Mouse (Mus musculus) neural tube, embryonic 12.5 days (tissue): Measurements from ENCODE around the gene Sbf2. TPM values are rescaled to one million over a fixed set of nuclear protein-coding genes. Genes with fewer than 3 reads are reported as not detected.

Source experiments
- ATAC-seq: fragments of 200-750 bp; cut with Nextera tagmentation; 2 replicates; pipeline ENCODE4 v1.8.0; 2017; ENCODE audit warnings: low read depth, mild to moderate bottlenecking, moderate TSS enrichment, moderate library complexity; ENCODE audit not compliant: low FRiP score
- H3K27ac ChIP-seq: fragments of 300-500 bp; sonication (generic); 2 replicates; pipeline ENCODE4 v1.5.1; 2016
- H3K27me3 ChIP-seq: fragments of 300-500 bp; sonication (generic); replicated peaks from 2 replicates; pipeline ENCODE4 v1.6.1; 2016; ENCODE audit warnings: mild to moderate bottlenecking
- H3K36me3 ChIP-seq: fragments of 300-500 bp; sonication (generic); 2 replicates; pipeline ENCODE4 v1.6.1; 2016; ENCODE audit warnings: mild to moderate bottlenecking
- H3K4me1 ChIP-seq: fragments of 300-500 bp; sonication (generic); 2 replicates; pipeline ENCODE4 v1.6.1; 2016
- H3K4me2 ChIP-seq: fragments of 300-500 bp; sonication (generic); replicated peaks from 2 replicates; pipeline ENCODE4 v1.6.1; 2016; ENCODE audit warnings: mild to moderate bottlenecking
- H3K4me3 ChIP-seq: fragments of 300-500 bp; sonication (generic); 2 replicates; pipeline ENCODE4 v1.5.1; 2016
- H3K9ac ChIP-seq: fragments of 300-500 bp; sonication (generic); 2 replicates; pipeline ENCODE4 v1.6.1; 2016; ENCODE audit warnings: mild to moderate bottlenecking
- H3K9me3 ChIP-seq: fragments of 300-500 bp; sonication (generic); 2 replicates; pipeline ENCODE4 v1.6.1; 2016; ENCODE audit warnings: mild to moderate bottlenecking
- WGBS: fragments of 180-500 bp; shearing (Covaris S2); methylation state at CpG from one replicate; pipeline ENCODE4 v1.1.7; 2016; 5-methylcytosine and 5-hydroxymethylcytosine counted together
- polyA plus RNA-seq: library from polyadenylated mRNA; unstranded; fragments of >200 nt; fragmentation: Nextera tagmentation; extraction: Ambion mirVana; gene quantifications from 2 replicates; pipeline ENCODE4 v1.2.1, GENCODE M21; 2016

Gene Sbf2
- polyA plus RNA-seq: 51.7 and 53.2 TPM in 2 replicates

DNA sequence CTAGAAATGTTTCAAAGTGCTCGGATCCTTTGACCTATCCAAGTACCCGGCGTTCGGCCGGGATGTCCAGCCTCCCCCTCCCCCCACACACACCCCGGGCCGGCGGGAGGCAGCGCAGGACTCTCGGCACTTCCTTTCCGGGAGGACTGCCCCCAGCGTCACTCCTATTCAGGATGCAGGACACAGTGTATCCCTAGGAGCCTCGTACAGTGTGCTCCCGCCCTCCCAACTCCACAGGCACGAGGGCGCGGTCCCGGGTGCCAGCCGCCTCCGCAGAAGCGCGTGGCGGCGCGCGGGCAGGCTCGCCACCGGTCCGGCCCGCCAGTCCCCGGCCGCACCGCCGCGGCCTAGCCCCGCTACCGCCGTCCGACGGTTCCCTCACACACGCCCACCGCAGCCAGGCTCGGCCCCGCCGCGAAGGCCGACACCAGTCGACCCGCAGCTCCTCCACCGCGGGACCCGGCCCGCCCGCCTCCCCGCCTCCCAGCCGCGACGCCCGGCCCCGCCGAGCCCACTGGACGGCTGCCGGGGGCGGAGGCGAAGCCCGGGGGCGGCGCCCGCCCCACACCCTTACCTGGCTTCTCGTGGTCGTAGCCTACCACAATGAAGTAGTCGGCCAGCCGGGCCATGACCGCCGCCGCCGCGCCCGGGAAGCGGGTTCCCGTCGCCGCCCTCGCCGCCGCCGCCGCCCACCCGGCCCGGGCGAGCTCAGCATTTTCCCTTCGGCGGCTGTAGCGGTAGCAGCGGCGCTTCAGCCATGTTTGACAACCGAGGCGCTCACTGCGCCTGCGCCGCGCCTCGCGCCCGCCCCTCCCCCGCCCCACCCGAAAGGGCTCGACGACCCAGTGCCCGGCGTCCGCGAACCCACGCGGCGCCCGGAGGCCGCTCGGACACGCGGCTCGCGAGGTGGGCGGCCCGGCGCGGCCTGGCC lies at the start of gene Sbf2:
Gene Sbf2, minus strand, starts transcription at position 790 of the 931 bp plus-strand sequence.
- Histone ChIP-seq H3K4me3 (peak within 1 kb of the TSS; percentile 94), H3K4me2 (peak within 1 kb of the TSS; percentile 82), H3K27ac (peak within 1 kb of the TSS; percentile 96), H3K27me3 (no peaks in the 10 kb centered on the region), H3K4me1 (peaks cover 15% of the 10 kb centered on the region), H3K9ac (peak within 1 kb of the TSS; percentile 97), H3K9me3 (no peaks in the 10 kb centered on the region), H3K36me3 (no peaks in the 10 kb centered on the region)
- WGBS: under 1% methylated on average over 125 of the region's 127 CpGs
- ATAC-seq: peak; percentile 96

DNA sequence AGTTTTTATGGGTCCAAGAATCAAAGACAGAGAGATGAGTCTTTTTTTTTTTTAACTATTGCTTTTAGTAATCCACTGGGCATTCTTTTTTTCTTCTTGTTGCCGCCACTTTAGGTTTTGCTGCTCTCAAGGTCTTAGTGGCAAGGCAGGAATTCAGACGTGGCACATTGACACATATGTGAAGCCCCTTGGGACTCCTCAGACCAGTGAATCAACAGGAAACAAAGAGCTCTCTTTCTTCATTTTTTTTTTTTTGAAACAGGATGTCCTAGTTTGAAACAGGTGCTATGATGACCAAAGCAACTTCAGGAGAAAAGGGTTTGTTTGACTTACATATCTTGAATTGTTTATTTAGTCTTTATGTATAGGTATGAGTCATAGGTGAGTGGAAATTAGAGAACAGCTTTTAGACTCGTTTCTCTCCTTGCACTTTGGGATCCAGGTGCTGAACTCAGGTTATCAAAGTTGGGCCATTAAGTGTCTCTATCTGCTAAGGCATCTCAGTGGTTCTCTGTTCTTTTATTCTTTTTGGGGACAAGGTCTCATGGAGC lies 43.7 kb upstream of the Sbf2 start:
- H3K4me2 ChIP-seq: no peak overlapping the region
- no peak for ATAC-seq
- 70% methylated on average over 3 of the region's 3 CpGs for WGBS

DNA sequence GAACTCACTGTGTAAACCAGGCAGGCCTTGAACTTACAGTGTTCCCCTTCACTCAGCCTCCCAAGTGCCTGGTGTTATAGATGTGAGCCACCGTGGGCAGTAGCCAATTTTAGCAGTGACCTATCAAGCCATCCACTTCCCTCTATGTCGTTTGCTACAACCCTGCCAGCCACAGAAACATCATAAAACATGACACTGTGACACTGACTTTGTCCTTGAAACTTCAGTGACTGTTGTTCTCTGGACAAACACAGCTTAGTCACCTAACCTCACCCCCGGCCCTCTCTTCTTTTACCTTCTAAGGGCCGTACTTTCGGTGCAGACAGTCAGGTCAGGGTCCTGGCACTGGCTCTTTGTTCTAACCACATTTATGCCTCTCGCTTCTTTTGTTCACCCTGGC lies 41.2 kb upstream of the Sbf2 start:
- H3K4me1 ChIP-seq: no peaks in the 10 kb centered on the region
- no peaks in the 10 kb centered on the region for H3K36me3 ChIP-seq
- 51% methylated on average over 6 of the region's 6 CpGs for WGBS
- H3K27ac ChIP-seq: no peak overlapping the region
- no peak for ATAC-seq
- H3K9ac ChIP-seq: no peak overlapping the region
- H3K4me3 ChIP-seq: no peak overlapping the region
- no peak overlapping the region for H3K4me2 ChIP-seq
- H3K27me3 ChIP-seq: no peaks in the 10 kb centered on the region
- H3K9me3 ChIP-seq: no peaks in the 10 kb centered on the region

More for the DNA sequence above, 43.7 kb upstream of the Sbf2 start:
- no peak overlapping the region for H3K4me3 ChIP-seq
- peaks cover 6% of the 10 kb centered on the region; the same call in 1 of the 2 replicates for H3K9me3 ChIP-seq
- no peaks in the 10 kb centered on the region for H3K27me3 ChIP-seq
- no peaks in the 10 kb centered on the region for H3K36me3 ChIP-seq
- no peak overlapping the region for H3K9ac ChIP-seq
- no peak overlapping the region for H3K27ac ChIP-seq
- H3K4me1 ChIP-seq: no peaks in the 10 kb centered on the region

GRCm38 (mm10) chr7:110655230-110655629 lies 40.5 kb upstream of the Sbf2 start:
- Histone ChIP-seq H3K27me3 (no peaks in the 10 kb centered on the region), H3K36me3 (no peaks in the 10 kb centered on the region), H3K4me2 (no peak overlapping the region), H3K4me3 (no peak overlapping the region), H3K27ac (no peak overlapping the region), H3K9ac (no peak overlapping the region), H3K9me3 (no peaks in the 10 kb centered on the region), H3K4me1 (no peaks in the 10 kb centered on the region)
- ATAC-seq: no peak
- WGBS: 86% methylated on average over 3 of the region's 3 CpGs

- H3K4me3 ChIP-seq: no peak overlapping the region
- no peak for ATAC-seq
- H3K9me3 ChIP-seq: peaks cover 6% of the 10 kb centered on the region; the same call in 1 of the 2 replicates
- H3K4me1 ChIP-seq: no peaks in the 10 kb centered on the region
- no peaks in the 10 kb centered on the region for H3K27me3 ChIP-seq
- H3K4me2 ChIP-seq: no peak overlapping the region
- no peak overlapping the region for H3K27ac ChIP-seq
- 84% methylated on average over 6 of the region's 6 CpGs for WGBS
- no peaks in the 10 kb centered on the region for H3K36me3 ChIP-seq
- H3K9ac ChIP-seq: no peak overlapping the region
Measured at GRCm38 (mm10) chr7:110651091-110651490, 36.4 kb upstream of the Sbf2 start.

DNA sequence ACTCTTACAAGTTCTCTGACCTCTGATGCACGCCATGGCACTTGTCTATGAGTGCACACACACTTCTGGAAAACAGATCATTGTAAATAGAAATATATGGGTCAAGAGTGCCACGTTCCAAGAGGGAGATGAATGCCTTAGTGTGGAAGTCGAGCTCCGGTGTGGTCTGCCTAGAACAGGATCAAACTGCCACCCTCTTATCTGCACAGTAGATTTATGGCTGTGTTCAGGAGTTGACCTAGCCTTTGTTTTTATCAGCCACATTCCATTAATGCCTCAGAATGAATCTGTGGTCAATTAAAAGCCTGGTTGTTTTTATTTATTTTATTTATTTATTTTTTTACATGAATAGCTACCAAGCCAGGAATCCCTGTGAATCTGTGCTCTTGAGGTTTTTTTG lies 35.8 kb upstream of the Sbf2 start:
- Histone ChIP-seq H3K9ac (no peak overlapping the region), H3K27me3 (no peaks in the 10 kb centered on the region), H3K4me3 (no peak overlapping the region), H3K4me1 (no peaks in the 10 kb centered on the region), H3K36me3 (no peaks in the 10 kb centered on the region), H3K4me2 (no peak overlapping the region), H3K27ac (no peak overlapping the region), H3K9me3 (peaks cover 6% of the 10 kb centered on the region; the same call in 1 of the 2 replicates)
- no peak for ATAC-seq
- 73% methylated on average over 4 of the region's 4 CpGs for WGBS

DNA sequence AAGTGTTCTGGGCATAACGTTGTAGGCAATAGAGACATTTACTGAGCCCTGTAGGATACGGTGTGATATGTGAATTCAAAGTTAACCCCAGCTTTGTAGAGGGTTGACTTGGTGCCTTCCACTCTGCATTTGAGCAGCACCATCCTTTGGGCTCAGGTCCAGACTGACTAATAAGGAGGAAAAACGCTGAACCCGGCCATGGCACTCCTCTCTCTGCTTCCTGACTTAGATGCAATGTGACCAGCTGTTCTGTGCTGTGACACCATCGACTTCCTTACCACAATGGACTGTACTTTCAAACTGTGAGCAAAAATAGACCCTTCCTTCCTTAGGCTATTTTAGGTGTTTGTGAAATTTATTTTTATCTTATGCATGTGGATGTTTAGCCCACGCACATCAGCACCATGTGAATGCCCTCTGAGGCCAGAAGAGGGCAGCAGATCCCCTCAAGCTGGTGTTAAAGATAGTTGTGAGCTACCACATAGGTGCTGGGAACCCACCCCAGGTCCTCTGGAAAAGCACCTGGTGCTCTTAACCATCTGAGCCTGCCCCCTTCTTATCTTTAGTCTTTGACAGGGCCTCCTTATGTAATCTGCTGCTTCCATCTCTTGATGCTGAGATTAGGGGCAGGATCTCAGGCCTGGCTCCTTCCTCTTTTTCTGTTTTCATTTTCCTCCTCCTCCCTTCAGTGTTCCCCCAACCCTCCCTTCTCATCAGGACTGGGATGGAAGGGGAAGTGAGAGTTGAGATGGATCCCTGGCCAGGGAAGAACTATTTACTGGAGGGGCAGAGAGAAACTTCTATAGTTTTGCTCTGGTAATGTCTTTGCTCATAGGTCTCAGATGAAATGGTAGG lies 34.6 kb upstream of the Sbf2 start:
- no peak overlapping the region for H3K9ac ChIP-seq
- H3K27ac ChIP-seq: no peak overlapping the region
- ATAC-seq: no peak
- H3K4me1 ChIP-seq: no peaks in the 10 kb centered on the region
- peaks cover 6% of the 10 kb centered on the region; the same call in 1 of the 2 replicates for H3K9me3 ChIP-seq
- WGBS: 94% methylated on average over 6 of the region's 6 CpGs
- H3K4me2 ChIP-seq: no peak overlapping the region
- no peaks in the 10 kb centered on the region for H3K27me3 ChIP-seq
- H3K4me3 ChIP-seq: no peak overlapping the region
- H3K36me3 ChIP-seq: no peaks in the 10 kb centered on the region

GRCm38 (mm10) chr7:110648455-110649085 lies 33.8 kb upstream of the Sbf2 start:
- WGBS: 86% methylated on average over 13 of the region's 13 CpGs
- Histone ChIP-seq H3K9ac (no peak overlapping the region), H3K4me2 (no peak overlapping the region), H3K27ac (no peak overlapping the region), H3K4me1 (no peaks in the 10 kb centered on the region), H3K27me3 (no peaks in the 10 kb centered on the region), H3K9me3 (peaks cover 6% of the 10 kb centered on the region; the same call in 1 of the 2 replicates), H3K4me3 (no peak overlapping the region), H3K36me3 (no peaks in the 10 kb centered on the region)
- ATAC-seq: no peak

DNA sequence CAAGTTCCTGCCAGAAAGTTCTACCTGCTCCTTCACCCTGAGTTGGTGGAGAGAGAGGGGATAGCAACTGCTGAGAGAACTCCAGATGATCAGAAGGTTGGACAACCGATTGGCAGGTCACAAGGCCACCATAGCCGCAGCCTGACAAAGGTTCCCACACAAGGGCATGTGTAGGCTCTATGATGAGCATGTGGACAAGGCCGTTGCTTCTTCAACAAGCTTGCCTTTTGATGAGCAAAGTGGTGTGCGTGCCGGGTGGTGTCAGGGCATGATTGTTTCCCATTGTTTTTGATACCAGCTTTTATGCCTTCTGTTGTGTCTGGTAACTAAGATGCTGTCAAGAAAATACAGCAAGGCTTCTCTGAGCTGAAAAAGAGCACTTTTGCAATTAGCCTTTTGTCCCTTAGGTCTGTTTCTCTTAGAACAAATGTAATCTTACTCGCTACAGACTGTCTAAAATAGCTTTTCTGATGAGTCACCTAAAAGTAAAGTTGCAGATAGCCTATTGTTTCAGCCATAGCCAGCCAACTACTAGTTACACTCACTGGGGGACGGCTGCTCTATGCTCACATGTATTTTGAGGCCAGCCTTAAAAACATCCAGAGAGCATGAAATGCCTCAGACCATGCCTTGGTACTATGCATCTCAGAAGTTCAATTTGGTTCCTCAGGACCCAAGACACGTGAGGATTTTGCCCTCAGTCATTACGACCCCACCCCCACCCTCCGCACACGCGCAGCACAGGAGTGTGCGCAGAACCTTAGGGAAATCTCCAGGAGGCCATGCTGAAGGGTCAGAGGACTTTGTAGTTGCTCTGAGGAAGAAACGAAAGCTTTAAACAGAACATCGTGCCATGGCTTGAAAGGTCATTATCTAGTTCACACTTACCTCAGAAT lies 33.1 kb upstream of the Sbf2 start:
- Histone ChIP-seq H3K4me2 (no peak overlapping the region), H3K4me1 (no peaks in the 10 kb centered on the region), H3K4me3 (no peak overlapping the region), H3K9ac (no peak overlapping the region), H3K27me3 (no peaks in the 10 kb centered on the region), H3K36me3 (no peaks in the 10 kb centered on the region), H3K27ac (no peak overlapping the region), H3K9me3 (peaks cover 6% of the 10 kb centered on the region; the same call in 1 of the 2 replicates)
- ATAC-seq: no peak
- 89% methylated on average over 15 of the region's 15 CpGs for WGBS

GRCm38 (mm10) chr7:110646611-110647407 lies 32.1 kb upstream of the Sbf2 start:
- Histone ChIP-seq H3K4me1 (no peaks in the 10 kb centered on the region), H3K4me2 (no peak overlapping the region), H3K9ac (no peak overlapping the region), H3K27me3 (no peaks in the 10 kb centered on the region), H3K9me3 (peaks cover 6% of the 10 kb centered on the region; the same call in 1 of the 2 replicates), H3K27ac (no peak overlapping the region), H3K4me3 (no peak overlapping the region), H3K36me3 (no peaks in the 10 kb centered on the region)
- 88% methylated on average over 8 of the region's 8 CpGs for WGBS
- no peak for ATAC-seq
